Mouse (Mus musculus) retina, adult 2 months (tissue): ENCODE results near the gene Grhl1.
A peak's percentile ranks its signal among the peaks of the same experiment; 100 is the strongest.
"Not testable (repeated sequence)": the region's sequence is repeated elsewhere in the genome, so short reads cannot be mapped to it uniquely, and the experiment has no call there.

Source experiments
- DNase-seq: peaks from one replicate; pipeline ENCODE4 v3.0.0-alpha.2; 2012; ENCODE audit warnings: low read depth, low spot score

Gene Grhl1

GRCm38 (mm10) chr12:24571523-24572392 is at the start of gene Grhl1:
Grhl1 (plus strand) TSS chr12:24572283.
- peak; percentile 83 for DNase-seq

DNA sequence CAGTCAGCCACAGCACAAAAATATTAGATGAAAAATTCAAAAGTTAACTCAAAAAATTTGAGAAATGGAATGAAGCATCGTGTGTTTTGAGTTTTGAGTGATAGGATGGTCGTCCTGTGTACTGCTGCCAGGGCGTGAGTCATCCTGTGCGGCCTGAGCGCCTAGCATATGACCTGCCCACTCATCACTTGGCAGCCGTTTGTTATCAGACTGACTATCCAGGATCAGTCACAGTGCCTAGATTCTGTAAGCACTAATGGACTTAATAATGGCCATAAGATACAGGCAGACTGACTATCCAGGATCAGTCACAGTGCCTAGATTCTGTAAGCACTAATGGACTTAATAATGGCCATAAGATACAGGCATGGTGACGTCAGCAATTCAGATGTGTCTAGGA is 47.0 kb upstream of the Grhl1 start:
- DNase-seq: not testable (repeated sequence)

GRCm38 (mm10) chr12:24536390-24536789 is 35.7 kb upstream of the Grhl1 start:
- DNase-seq: no peak

GRCm38 (mm10) chr12:24537201-24537600 is 34.9 kb upstream of the Grhl1 start:
- DNase-seq: no peak

GRCm38 (mm10) chr12:24537965-24538364 is 34.1 kb upstream of the Grhl1 start:
- no peak for DNase-seq

GRCm38 (mm10) chr12:24541426-24542154 is 30.5 kb upstream of the Grhl1 start:
- no peak for DNase-seq

DNA sequence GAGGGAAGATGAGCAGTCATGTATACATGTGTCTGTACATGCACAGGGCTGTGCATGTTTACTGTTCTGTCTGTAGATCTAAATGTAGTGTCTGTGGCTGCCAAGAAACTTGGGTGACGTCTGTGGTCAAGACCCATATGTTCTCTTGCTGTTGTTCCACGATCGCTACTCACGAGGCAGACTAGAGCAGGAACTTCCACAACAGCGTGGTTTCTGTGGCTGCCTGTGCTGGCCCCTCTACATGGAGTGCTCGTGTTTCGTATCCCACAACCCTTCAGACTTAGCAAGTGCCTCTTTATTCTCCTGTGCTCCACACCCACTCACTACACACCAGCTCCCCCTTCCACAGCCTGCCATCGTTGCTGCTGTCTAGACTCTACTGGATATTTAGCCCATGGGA is 24.4 kb upstream of the Grhl1 start:
- DNase-seq: no peak

- DNase-seq: no peak
Measured at GRCm38 (mm10) chr12:24548885-24549284, 23.2 kb upstream of the Grhl1 start.

DNA sequence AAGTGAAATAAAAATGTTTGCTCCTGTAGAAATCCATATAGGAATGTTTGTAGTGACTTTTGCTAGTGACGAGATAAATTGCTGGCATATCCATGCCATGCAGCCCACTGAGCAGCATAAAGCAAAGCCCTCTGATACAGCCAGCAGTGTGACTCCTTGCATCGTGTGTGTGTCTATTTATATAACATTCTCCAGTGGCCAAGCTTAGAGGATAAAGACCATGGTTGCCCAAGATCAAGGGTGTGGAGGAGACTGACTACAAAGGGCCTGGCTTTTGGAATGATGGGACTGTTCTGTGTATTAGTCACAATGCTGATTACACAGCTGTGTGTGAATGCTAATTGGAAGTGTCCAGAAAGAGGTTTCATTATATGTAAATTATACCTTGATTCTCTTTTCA is 19.6 kb upstream of the Grhl1 start:
- DNase-seq: no peak

DNA sequence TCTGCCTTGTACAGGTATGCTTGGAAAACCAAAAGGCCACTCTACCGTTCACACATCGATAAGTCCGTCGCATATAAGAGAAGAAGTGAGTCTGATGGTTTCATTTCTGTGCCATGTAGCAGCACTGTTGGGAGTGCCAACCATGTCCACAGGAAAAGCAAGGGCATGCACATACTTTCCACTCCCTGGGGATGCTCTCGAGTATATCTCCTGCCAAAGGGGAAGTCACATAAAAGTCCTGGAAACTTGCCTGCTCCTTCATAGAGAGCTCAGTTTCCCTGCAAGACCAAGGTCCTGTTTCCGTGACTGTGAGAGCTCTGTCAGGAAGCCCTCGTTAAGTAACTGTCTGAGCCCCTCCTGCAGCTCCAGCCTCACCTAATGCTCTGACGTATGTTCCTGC is 16.1 kb upstream of the Grhl1 start:
- no peak for DNase-seq

- no peak for DNase-seq
Measured at GRCm38 (mm10) chr12:24563395-24563960, 8.6 kb upstream of the Grhl1 start.

- no peak for DNase-seq
Measured at GRCm38 (mm10) chr12:24565311-24565710, 6.8 kb upstream of the Grhl1 start.

DNA sequence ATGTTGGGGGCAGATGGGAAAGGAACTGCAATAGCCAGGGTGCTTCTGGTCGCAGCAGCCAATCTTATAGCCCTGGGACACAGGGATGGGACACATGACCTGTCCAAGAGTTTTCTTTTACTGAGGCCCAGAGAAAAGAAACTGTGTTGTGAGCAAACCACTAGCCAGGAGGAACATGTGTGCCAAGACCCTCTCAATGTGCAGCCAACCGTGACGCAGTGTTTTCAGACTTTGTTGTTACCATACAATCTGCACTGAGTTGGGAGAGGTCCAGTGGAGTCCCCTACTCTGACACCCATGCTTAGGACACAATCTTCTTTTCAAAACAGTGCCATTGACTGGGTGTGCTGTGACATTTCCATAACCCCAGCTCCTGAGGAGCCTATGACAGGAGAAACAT is 4.5 kb upstream of the Grhl1 start:
- no peak for DNase-seq

GRCm38 (mm10) chr12:24572421-24573274 is 565 bp downstream of the Grhl1 start:
- no peak for DNase-seq

GRCm38 (mm10) chr12:24573275-24573580 is 1.1 kb downstream of the Grhl1 start:
- DNase-seq: no peak

GRCm38 (mm10) chr12:24574870-24575269 is 2.8 kb downstream of the Grhl1 start:
- no peak for DNase-seq

GRCm38 (mm10) chr12:24580452-24580851 is 8.4 kb downstream of the Grhl1 start:
- DNase-seq: no peak

GRCm38 (mm10) chr12:24580996-24581683 is 9.1 kb downstream of the Grhl1 start:
- no peak for DNase-seq

DNA sequence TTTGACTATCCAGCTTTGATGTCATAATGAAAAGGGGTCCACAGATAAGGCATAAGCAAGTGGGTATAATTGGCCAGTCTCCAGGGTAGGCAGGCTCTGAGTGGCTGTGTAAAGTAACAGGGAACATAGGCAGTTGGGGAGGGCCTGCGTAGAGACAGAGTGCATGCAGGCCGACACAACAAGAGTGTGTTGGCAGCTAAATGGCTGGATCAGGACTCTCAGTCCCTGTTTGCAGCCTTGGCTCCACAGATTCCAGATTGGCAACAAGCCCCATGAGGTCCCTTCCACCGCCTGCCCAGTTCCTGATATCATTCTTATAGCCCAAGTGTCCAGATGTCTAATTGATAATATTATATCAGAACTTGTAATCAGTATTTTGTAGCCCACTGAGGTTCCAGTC is 11.6 kb downstream of the Grhl1 start:
- DNase-seq: no peak

DNA sequence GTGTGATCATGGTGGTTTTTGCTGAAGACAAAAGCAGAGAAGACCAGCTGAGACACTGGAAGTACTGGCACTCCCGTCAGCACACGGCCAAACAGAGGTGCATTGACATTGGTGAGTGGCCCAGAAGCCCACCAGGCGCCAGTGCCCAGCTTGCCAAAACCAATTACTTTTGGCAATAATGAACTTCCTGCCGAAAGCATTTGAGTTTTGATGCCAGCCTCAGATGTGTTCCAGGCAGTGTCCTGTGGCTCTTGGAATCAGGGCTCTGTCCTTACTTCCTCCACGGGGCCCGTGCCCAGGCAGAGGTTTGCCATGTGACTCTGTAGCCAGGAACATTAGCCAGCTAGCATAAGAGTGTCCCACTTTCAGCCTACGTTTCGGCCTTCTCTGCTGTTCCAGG is 12.8 kb downstream of the Grhl1 start:
- no peak for DNase-seq

- no peak for DNase-seq
Measured at GRCm38 (mm10) chr12:24586193-24586592, 14.1 kb downstream of the Grhl1 start.
